Comparison of ENCODE assay signal across 15 mouse cellular contexts in the genomic region with DNA sequence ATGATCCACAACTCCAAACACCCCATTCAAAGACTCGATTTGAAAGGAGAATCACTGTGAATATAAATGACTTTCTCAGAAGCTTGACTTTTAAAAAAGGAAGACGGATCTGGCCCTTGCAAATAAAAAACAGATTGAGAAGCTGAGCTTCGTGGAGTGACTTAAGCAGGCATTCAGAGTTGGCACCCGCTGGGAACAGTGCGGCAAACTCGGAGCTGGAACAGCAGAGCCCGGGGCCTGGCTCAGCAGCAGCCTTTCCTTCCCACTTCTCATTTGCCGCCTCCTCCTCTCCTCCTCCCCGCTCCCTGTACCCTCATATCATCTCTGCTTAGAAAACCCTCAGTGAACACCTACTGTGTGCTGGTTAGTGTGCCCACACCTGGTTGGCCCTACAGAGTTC. TPM values are rescaled to one million over a fixed set of nuclear protein-coding genes. Genes with fewer than 3 reads are reported as not detected.
DNase-seq lines count a peak whose midpoint lies in the region; ATAC-seq lines count a peak whose summit lies in the region.
"Had no signal": no experiment of that assay in that cellular context is flagged by ENCODE, and none has a peak within 500 bp of the region (broad histone marks: within the 10 kb centered on the region; RNA-seq: fewer than 3 reads in every experiment).

No protein-coding gene starts in this region.

- DNase-seq in cerebellum, adult 11-12 months: peak; percentile 22
- no peak for DNase-seq in cerebellum, postnatal 4 days (ENCODE audit: low spot score in 2 of 2)
- peak; percentile 48 for DNase-seq in layer of hippocampus, adult 9-10 months (ENCODE audit: low spot score)
- no peak for DNase-seq in heart, adult 8-10 months (ENCODE audit: low spot score)
- no peak for DNase-seq in heart, embryonic 10.5 days (ENCODE audit: low spot score)
- DNase-seq in thymus, postnatal 36 days: no peak
- DNase-seq: adrenal gland, adult 2 months; spleen, adult 18-20 months had no signal

- ATAC-seq in forebrain, embryonic 15.5 days (replicated peaks): peak; percentile 63
- peak; percentile 65 for ATAC-seq in midbrain, embryonic 16.5 days
- ATAC-seq: intestine, postnatal 0 days had no signal

- H3K4me3 ChIP-seq in forebrain, embryonic 15.5 days: no peak overlapping the region
- no peak overlapping the region for H3K4me3 ChIP-seq in midbrain, embryonic 16.5 days (ENCODE audit: low read depth, low read length)
- H3K4me3 ChIP-seq in heart, embryonic 10.5 days: no peak overlapping the region
- H3K4me3 ChIP-seq: heart, embryonic 13.5 days; limb, embryonic 15.5 days; neural tube, embryonic 12.5 days had no signal

- no peaks in the 10 kb centered on the region for H3K36me3 ChIP-seq in forebrain, embryonic 15.5 days
- H3K36me3 ChIP-seq in midbrain, embryonic 16.5 days (ENCODE audit: control insufficient read depth, insufficient read depth, low read length): no peaks in the 10 kb centered on the region
- H3K36me3 ChIP-seq in heart, embryonic 10.5 days: no peaks in the 10 kb centered on the region
- H3K36me3 ChIP-seq: heart, embryonic 13.5 days; limb, embryonic 15.5 days; neural tube, embryonic 12.5 days had no signal

- H3K9me3 ChIP-seq in forebrain, embryonic 15.5 days: no peaks in the 10 kb centered on the region
- 0 out of 2 replicates have a peak, but pooled peaks cover 4% of the 10 kb centered on the region for H3K9me3 ChIP-seq in midbrain, embryonic 16.5 days (replicated peaks; ENCODE audit: control insufficient read depth, low read length, poor library complexity, severe bottlenecking)
- no peaks in the 10 kb centered on the region for H3K9me3 ChIP-seq in heart, embryonic 10.5 days
- H3K9me3 ChIP-seq: limb, embryonic 15.5 days had no signal

- 7% methylated on average over 9 of the region's 9 CpGs for WGBS in forebrain, embryonic 15.5 days
- 4% methylated on average over 8 of the region's 9 CpGs for WGBS in midbrain, embryonic 16.5 days
- WGBS in heart, embryonic 10.5 days: 36% methylated on average over 9 of the region's 9 CpGs

- no peaks in the 10 kb centered on the region for H3K27me3 ChIP-seq in forebrain, embryonic 15.5 days
- no peaks in the 10 kb centered on the region for H3K27me3 ChIP-seq in midbrain, embryonic 16.5 days (ENCODE audit: control insufficient read depth, insufficient read depth, low read depth, low read length)
- H3K27me3 ChIP-seq in heart, embryonic 10.5 days (ENCODE audit: insufficient read depth, poor library complexity, severe bottlenecking): peaks cover 10% of the 10 kb centered on the region; the same call in 1 of the 2 replicates
- H3K27me3 ChIP-seq: limb, embryonic 15.5 days; neural tube, embryonic 12.5 days had no signal

- peak overlapping the region; percentile 77 for H3K27ac ChIP-seq in forebrain, embryonic 15.5 days (replicated peaks)
- peak overlapping the region; percentile 29; the same call in 1 of the 2 replicates for H3K27ac ChIP-seq in midbrain, embryonic 16.5 days (ENCODE audit: low read length)
- H3K27ac ChIP-seq in heart, embryonic 10.5 days: no peak overlapping the region
- H3K27ac ChIP-seq: heart, embryonic 13.5 days; limb, embryonic 15.5 days; neural tube, embryonic 12.5 days had no signal

- no peak overlapping the region for H3K4me2 ChIP-seq in forebrain, embryonic 15.5 days (replicated peaks)
- no peak overlapping the region for H3K4me2 ChIP-seq in midbrain, embryonic 16.5 days (ENCODE audit: low read length)
- H3K4me2 ChIP-seq: heart, embryonic 13.5 days; limb, embryonic 15.5 days; neural tube, embryonic 12.5 days had no signal

- no peak overlapping the region for H3K9ac ChIP-seq in forebrain, embryonic 15.5 days (replicated peaks)
- H3K9ac ChIP-seq in midbrain, embryonic 16.5 days (ENCODE audit: low read depth, low read length): no peak overlapping the region; the same call in 1 of the 2 replicates
- H3K9ac ChIP-seq: heart, embryonic 13.5 days; limb, embryonic 15.5 days had no signal

- peaks cover 41% of the 10 kb centered on the region for H3K4me1 ChIP-seq in forebrain, embryonic 15.5 days
- peaks cover 22% of the 10 kb centered on the region for H3K4me1 ChIP-seq in midbrain, embryonic 16.5 days (ENCODE audit: control insufficient read depth, insufficient read depth, low read length)
- H3K4me1 ChIP-seq in heart, embryonic 10.5 days: peaks cover 17% of the 10 kb centered on the region

RNA-seq across cellular contexts. Expression of gene Chst8, which starts 34.1 kb away (rescaled TPM):
- polyA plus RNA-seq in forebrain, embryonic 15.5 days (2015; fragmentation: Nextera tagmentation; extraction: Ambion mirVana): 8.8 and 9.6 TPM in 2 replicates
- 12.7 and 15.3 TPM in 2 replicates for polyA plus RNA-seq in midbrain, embryonic 16.5 days (2015; fragmentation: Nextera tagmentation; extraction: Ambion mirVana)
- not detected for total RNA-seq in heart, adult 8-10 months (2022)
- polyA plus RNA-seq in heart, embryonic 10.5 days (2016; fragmentation: Nextera tagmentation; extraction: Ambion mirVana): 1.4 and 2.1 TPM in 2 replicates
- total RNA-seq: MEL had no signal

Comparison
In these comparisons a context has a peak if more than half of its experiments do, and no peak if none do; other contexts are left out.
1. DNase-seq: peak in cerebellum, adult 11-12 months (single experiment) and layer of hippocampus, adult 9-10 months (single experiment); none in cerebellum, postnatal 4 days (0 of 2), heart, adult 8-10 months (single experiment), heart, embryonic 10.5 days (single experiment) and thymus, postnatal 36 days (0 of 2).